Mouse (Mus musculus) heart, embryonic 16.5 days (tissue): Measurements from ENCODE around the gene Rin1. TPM values are rescaled to one million over a fixed set of nuclear protein-coding genes. Genes with fewer than 3 reads are reported as not detected.
A peak's percentile ranks its signal among the peaks of the same experiment; 100 is the strongest.

ENCODE experiments used
- ATAC-seq: fragments of 200-750 bp; cut with Nextera tagmentation; replicated peaks from 2 replicates; pipeline ENCODE4 v1.8.0; 2017; ENCODE audit warnings: moderate number of reproducible peaks; ENCODE audit not compliant: insufficient read depth, low FRiP score; ENCODE audit errors: extremely low read depth
- H3K27ac ChIP-seq: fragments of 300-500 bp; sonication (generic); 2 replicates; pipeline ENCODE4 v1.5.1; 2014; ENCODE audit warnings: mild to moderate bottlenecking, low read length, control low read depth, moderate library complexity
- H3K27me3 ChIP-seq: fragments of 300-500 bp; sonication (generic); 2 replicates; pipeline ENCODE4 v1.6.1; 2014; ENCODE audit warnings: low read length, mixed read lengths; ENCODE audit not compliant: control insufficient read depth, insufficient read depth
- H3K36me3 ChIP-seq: fragments of 300-500 bp; sonication (generic); 2 replicates; pipeline ENCODE4 v1.6.1; 2014; ENCODE audit not compliant: control insufficient read depth, insufficient read depth
- H3K4me1 ChIP-seq: fragments of 300-500 bp; sonication (generic); 2 replicates; pipeline ENCODE4 v1.6.1; 2014; ENCODE audit warnings: low read length, mixed read lengths; ENCODE audit not compliant: control insufficient read depth, insufficient read depth
- H3K4me2 ChIP-seq: fragments of 300-500 bp; sonication (generic); 2 replicates; pipeline ENCODE4 v1.6.1; 2014; ENCODE audit warnings: low read depth, mild to moderate bottlenecking, control low read depth, low read length
- H3K4me3 ChIP-seq: fragments of 300-500 bp; sonication (generic); 2 replicates; pipeline ENCODE4 v1.5.1; 2014; ENCODE audit warnings: mild to moderate bottlenecking, control low read depth, low read length
- H3K9ac ChIP-seq: fragments of 300-500 bp; sonication (generic); 2 replicates; pipeline ENCODE4 v1.6.1; 2014; ENCODE audit warnings: low read length, control low read depth
- H3K9me3 ChIP-seq: fragments of 300-500 bp; sonication (generic); replicated peaks from 2 replicates; pipeline ENCODE4 v1.6.1; 2016; ENCODE audit warnings: low read length; ENCODE audit not compliant: control insufficient read depth
- WGBS: fragments of 180-500 bp; shearing (Covaris S2); extraction: QIAGEN DNeasy Blood & Tissue Kit; methylation state at CpG from one replicate; pipeline ENCODE4 v1.1.7; 2014; 5-methylcytosine and 5-hydroxymethylcytosine counted together
- polyA plus RNA-seq: library from polyadenylated mRNA; unstranded; fragments of >200 nt; fragmentation: Nextera tagmentation; extraction: Ambion mirVana; gene quantifications from 2 replicates; pipeline ENCODE4 v1.2.1, GENCODE M21; 2015

The Rin1 gene
- polyA plus RNA-seq, 1 experiment from 2014 or later: 1.8 TPM

DNA sequence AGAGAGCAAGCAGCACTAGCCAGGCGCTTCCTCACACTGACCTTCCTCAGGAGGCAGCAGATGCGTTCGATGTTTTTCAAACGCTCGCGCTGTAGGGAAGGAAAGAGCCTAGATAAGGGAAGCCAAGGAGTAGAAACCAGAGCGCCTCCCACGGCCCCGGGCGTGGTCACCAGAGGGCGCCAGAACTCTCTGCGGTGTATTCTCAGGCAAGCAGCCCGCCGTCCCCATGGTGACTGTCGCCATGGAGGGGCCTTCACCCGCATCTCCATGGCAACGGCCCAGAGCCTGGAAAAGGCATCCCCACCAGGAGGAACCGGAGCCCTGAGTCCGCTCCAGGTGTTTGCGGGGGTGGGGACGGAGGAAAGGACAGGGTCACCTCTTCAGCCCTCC, 44.0 kb downstream of the Rin1 start:
- WGBS: under 1% methylated on average over 21 of the region's 21 CpGs
- H3K4me1 ChIP-seq: peaks cover 21% of the 10 kb centered on the region

DNA sequence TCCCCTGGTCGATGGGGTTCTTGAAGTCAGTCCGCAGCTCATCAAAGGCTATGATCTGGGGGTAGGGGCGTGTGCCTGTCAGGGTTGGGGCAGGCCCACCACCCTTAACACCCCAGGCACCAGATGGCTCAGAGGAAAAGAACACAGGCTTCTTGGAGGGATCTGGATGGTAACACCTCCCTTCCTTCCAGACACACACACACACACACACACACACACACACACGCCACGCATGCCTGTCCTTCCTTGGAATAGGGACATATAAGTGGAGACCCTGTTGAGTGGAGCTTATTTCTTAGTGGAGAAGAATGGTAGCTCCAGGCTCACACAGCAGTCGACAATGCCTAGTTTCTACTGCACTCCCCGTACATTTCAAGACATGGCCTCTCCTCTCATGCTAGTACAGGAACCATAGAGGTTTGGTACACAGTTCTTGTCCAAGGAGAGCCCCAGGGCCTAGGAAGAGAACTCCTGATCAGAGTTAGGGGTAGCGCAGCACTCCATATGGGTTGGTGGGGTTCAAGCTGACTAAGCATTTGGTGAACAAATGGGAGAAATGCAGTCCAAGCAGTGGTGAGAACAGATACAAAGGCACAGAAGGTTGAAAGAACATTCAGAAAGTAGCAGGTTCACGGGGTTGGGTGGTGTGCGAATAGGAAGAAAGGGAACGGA, 44.6 kb downstream of the Rin1 start:
- H3K9ac ChIP-seq: no peak overlapping the region
- H3K27ac ChIP-seq: no peak overlapping the region
- ATAC-seq: no peak
- H3K4me2 ChIP-seq: no peak overlapping the region
- no peaks in the 10 kb centered on the region for H3K27me3 ChIP-seq
- H3K4me3 ChIP-seq: no peak overlapping the region
- H3K4me1 ChIP-seq: peaks cover 20% of the 10 kb centered on the region
- 45% methylated on average over 11 of the region's 11 CpGs for WGBS
- peaks cover under 1% of the 10 kb centered on the region for H3K36me3 ChIP-seq
- H3K9me3 ChIP-seq: no peaks in the 10 kb centered on the region

More for the DNA sequence above, 44.0 kb downstream of the Rin1 start:
- peak; percentile 65 for ATAC-seq
- no peak overlapping the region for H3K9ac ChIP-seq
- H3K36me3 ChIP-seq: no peaks in the 10 kb centered on the region
- H3K27ac ChIP-seq: no peak overlapping the region
- H3K9me3 ChIP-seq: no peaks in the 10 kb centered on the region
- no peak overlapping the region for H3K4me2 ChIP-seq
- no peak overlapping the region for H3K4me3 ChIP-seq
- no peaks in the 10 kb centered on the region for H3K27me3 ChIP-seq

DNA sequence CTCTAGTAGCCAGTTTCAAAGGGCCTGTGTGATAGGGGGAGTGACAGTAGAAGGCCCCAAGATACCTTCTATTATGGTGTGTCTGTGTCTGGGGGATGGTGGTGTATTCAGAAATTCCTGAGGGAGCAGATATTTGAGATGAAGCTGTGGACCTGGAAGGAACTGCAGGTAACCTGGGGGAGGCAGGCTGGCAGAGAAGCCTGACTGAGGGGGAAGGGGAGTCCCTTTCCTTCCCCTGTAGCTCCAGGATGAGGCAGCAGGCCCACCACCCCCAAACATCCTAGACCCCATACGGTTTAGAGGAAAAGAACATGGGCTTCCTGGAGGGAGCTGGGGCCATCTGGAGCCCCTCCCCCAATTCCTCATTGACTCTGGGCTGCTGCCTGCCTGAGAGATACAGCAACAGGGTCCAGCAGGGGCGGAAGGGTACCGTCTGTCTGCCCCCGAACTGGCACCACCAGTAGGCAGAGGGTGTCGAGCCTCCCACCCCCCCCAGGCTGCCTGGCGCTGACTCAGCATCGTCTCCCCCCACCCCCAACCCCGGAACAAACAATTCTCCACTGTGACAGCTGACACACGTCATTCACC, 45.7 kb downstream of the Rin1 start:
- ATAC-seq: no peak
- H3K4me1 ChIP-seq: peaks cover 23% of the 10 kb centered on the region
- H3K9ac ChIP-seq: no peak overlapping the region
- no peaks in the 10 kb centered on the region for H3K9me3 ChIP-seq
- no peak overlapping the region for H3K4me3 ChIP-seq
- H3K4me2 ChIP-seq: no peak overlapping the region
- 5% methylated on average over 9 of the region's 9 CpGs for WGBS
- no peaks in the 10 kb centered on the region for H3K27me3 ChIP-seq
- peaks cover 8% of the 10 kb centered on the region for H3K36me3 ChIP-seq
- no peak overlapping the region for H3K27ac ChIP-seq

DNA sequence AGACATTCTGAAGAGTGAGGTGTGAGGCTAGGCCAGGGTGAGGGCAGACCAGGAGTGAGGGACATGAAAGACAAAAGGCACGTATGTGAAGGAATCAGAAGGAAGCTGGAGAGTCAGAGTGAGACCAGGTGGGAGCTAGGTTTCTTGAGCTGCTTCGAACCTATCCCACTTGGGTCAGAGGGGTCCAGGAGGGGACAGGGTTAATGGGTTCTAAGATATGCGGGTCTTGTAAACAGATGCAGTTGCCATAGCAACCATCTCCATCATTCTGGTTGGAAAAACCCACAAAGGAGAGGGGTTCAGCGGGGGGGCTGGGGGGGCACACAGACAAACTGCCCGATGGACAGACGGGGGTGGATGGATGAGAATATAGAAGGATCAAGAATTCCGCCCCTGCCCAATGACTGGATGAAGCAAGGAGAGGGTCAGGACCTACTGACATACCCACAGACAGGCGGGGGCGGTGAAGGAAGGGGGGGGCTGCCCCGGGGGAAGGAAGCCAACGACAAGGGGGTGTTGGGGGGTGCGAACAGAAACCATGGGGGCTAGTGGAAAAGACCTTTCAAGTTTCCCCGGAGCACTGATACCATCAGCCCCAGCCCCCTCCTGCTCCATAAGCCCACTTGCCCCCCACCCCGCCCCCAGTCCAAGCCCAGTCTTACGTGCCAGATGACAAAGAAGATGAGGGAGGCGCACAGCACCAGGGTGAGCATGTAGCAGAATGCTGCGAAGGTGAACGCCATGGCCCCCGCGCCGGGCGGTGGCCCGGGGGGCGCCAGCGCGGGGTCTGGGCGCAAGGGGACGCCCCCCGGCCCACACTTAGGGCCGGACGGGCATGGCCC, 47.5 kb downstream of the Rin1 start:
- peaks cover 23% of the 10 kb centered on the region for H3K4me1 ChIP-seq
- H3K27me3 ChIP-seq: no peaks in the 10 kb centered on the region
- peak overlapping the region; percentile 56 for H3K4me3 ChIP-seq
- H3K9me3 ChIP-seq: no peaks in the 10 kb centered on the region
- peak overlapping the region; percentile 89 for H3K4me2 ChIP-seq
- peak; percentile 1; the same call in 1 of the 2 replicates for ATAC-seq
- H3K27ac ChIP-seq: no peak overlapping the region
- 5% methylated on average over 30 of the region's 31 CpGs for WGBS
- peak overlapping the region; percentile 79 for H3K9ac ChIP-seq
- peaks cover 21% of the 10 kb centered on the region for H3K36me3 ChIP-seq

DNA sequence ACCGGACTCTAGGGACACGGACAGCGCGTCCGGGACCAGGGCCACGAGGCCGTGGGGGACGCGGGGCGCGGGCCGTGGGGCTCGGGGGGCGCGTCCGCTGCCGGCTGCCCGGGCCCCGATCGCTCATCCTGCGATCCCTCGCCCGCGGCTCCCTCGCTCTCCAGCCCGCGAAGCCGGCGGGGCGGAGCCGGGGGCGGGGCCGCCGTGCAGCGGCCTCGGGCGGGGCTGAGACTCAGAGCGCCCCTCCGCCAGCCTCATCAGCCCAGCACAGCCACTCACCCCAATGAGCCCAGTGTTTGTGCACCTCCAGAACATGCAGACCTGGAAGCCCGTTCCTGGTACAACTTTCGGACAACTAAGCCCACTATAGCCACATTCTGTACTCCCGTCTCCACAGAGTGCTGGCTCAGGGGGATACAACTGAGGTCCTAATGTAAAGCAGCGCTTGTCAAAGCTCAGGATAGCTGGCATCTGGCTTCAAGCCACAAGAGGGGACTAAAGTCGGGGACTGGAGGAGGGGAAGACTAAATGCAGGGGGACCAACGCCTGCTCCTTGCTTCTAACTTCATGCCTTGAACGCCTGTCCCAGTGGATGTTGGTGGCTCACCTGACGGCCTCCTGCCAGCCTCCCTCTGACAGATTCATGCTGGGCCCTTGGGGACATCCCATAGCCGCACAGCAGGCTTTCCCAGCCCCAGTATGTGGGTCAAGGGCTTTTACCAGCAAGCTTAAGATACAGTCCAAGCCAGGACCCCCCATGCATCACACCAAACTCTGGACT, 48.3 kb downstream of the Rin1 start, which contains the start of gene Cnih2:
TSS of gene Cnih2 (minus strand) at position 159 of the 781 bp plus-strand sequence.
- H3K4me1 ChIP-seq: peaks cover 23% of the 10 kb centered on the region
- peaks cover 27% of the 10 kb centered on the region for H3K36me3 ChIP-seq
- H3K9me3 ChIP-seq: no peaks in the 10 kb centered on the region
- H3K4me2 ChIP-seq: peak within 1 kb of the TSS; percentile 89
- WGBS: 4% methylated on average over 48 of the region's 48 CpGs
- H3K4me3 ChIP-seq: peak within 1 kb of the TSS; percentile 56
- H3K9ac ChIP-seq: peak within 1 kb of the TSS; percentile 79
- no peak within 1 kb of the TSS for H3K27ac ChIP-seq
- peak; percentile 56; the same call in 1 of the 2 replicates for ATAC-seq
- no peaks in the 10 kb centered on the region for H3K27me3 ChIP-seq

DNA sequence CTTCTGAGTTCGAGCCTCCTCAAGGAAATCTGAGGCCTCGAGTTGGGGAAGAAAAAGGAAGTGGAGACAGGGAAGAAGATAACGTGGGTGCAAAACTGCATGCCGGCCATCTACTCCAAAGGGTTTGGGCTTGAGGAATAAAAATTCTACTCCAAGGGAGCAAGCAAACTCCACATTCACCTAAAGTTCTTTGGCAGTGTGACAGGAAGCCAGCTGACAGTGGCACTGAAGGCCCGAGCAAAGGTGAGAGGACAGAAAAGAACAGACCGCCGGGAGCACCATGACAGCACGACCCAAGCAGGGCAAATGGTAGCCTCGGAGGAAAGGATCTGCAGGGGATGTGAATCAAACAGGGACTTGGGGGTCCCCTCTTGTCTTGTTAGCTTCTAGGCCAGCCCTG, 55.8 kb downstream of the Rin1 start:
- peak overlapping the region; percentile 79 for H3K4me3 ChIP-seq
- H3K4me2 ChIP-seq: peak overlapping the region; percentile 93
- no peak for ATAC-seq
- H3K36me3 ChIP-seq: peaks cover 41% of the 10 kb centered on the region
- H3K9me3 ChIP-seq: no peaks in the 10 kb centered on the region
- H3K9ac ChIP-seq: peak overlapping the region; percentile 96
- peaks cover 11% of the 10 kb centered on the region for H3K4me1 ChIP-seq
- peak overlapping the region; percentile 89 for H3K27ac ChIP-seq
- no peaks in the 10 kb centered on the region for H3K27me3 ChIP-seq
- 5% methylated on average over 9 of the region's 9 CpGs for WGBS

Other genes with a start within 250 kb of the Rin1 start
- gene Gm21992, start 238.9 kb upstream of the Rin1 start, polyA plus RNA-seq: 16.2 and 23.9 TPM in 2 replicates
- gene Rbm14, start 238.8 kb upstream of the Rin1 start, polyA plus RNA-seq: 54.0 and 55.3 TPM in 2 replicates
- 39.4 and 40.5 TPM in 2 replicates for gene Ccs, start 211.1 kb upstream of the Rin1 start, polyA plus RNA-seq
- 0.14 and 0.16 TPM in 2 replicates for gene Ccdc87, start 211.1 kb upstream of the Rin1 start, polyA plus RNA-seq
- 35.0 and 42.0 TPM in 2 replicates for gene Ctsf, start 195.4 kb upstream of the Rin1 start, polyA plus RNA-seq
- 5.2 and 10.7 TPM in 2 replicates for gene Actn3, start 172.6 kb upstream of the Rin1 start, polyA plus RNA-seq
- 9.1 and 10.5 TPM in 2 replicates for gene Zdhhc24, start 171.8 kb upstream of the Rin1 start, polyA plus RNA-seq
- gene Bbs1, start 143.9 kb upstream of the Rin1 start, polyA plus RNA-seq: 1.8 and 2.8 TPM in 2 replicates
- 73.6 and 77.9 TPM in 2 replicates for gene Dpp3, start 122.2 kb upstream of the Rin1 start, polyA plus RNA-seq
- 0.51 and 0.85 TPM in 2 replicates for gene Peli3, start 107.4 kb upstream of the Rin1 start, polyA plus RNA-seq
- 88.9 and 94.5 TPM in 2 replicates for gene Mrpl11, start 88.3 kb upstream of the Rin1 start, polyA plus RNA-seq
- 0.09 and 0.10 TPM in 2 replicates for gene Npas4, start 60.2 kb upstream of the Rin1 start, polyA plus RNA-seq
- gene Slc29a2, start 26.6 kb upstream of the Rin1 start, polyA plus RNA-seq: 12.6 and 13.8 TPM in 2 replicates
- 43.4 and 43.5 TPM in 2 replicates for gene B4gat1, start 11.7 kb upstream of the Rin1 start, polyA plus RNA-seq
- gene AC124502.3, start 11.6 kb upstream of the Rin1 start, polyA plus RNA-seq: 2.6 and 2.7 TPM in 2 replicates
- 29.7 and 29.9 TPM in 2 replicates for gene Brms1, start 9.1 kb upstream of the Rin1 start, polyA plus RNA-seq
- gene Cd248, start 17.6 kb downstream of the Rin1 start, polyA plus RNA-seq: 21.1 and 23.4 TPM in 2 replicates
- 3.2 and 4.6 TPM in 2 replicates for gene Tmem151a, start 35.0 kb downstream of the Rin1 start, polyA plus RNA-seq
- 94.1 and 98.6 TPM in 2 replicates for gene Yif1a, start 38.1 kb downstream of the Rin1 start, polyA plus RNA-seq
- gene Cnih2, start 48.0 kb downstream of the Rin1 start, polyA plus RNA-seq: 2.3 and 2.8 TPM in 2 replicates
- gene Rab1b, start 56.6 kb downstream of the Rin1 start, polyA plus RNA-seq: 227 and 233 TPM in 2 replicates
- gene Klc2, start 68.1 kb downstream of the Rin1 start, polyA plus RNA-seq: 19.3 and 22.7 TPM in 2 replicates
- gene Pacs1, start 222.6 kb downstream of the Rin1 start, polyA plus RNA-seq: 15.5 and 18.0 TPM in 2 replicates
- 210 and 211 TPM in 2 replicates for gene Sf3b2, start 245.0 kb downstream of the Rin1 start, polyA plus RNA-seq
- gene Gal3st3, start 247.8 kb downstream of the Rin1 start, polyA plus RNA-seq: 7.3 and 7.7 TPM in 2 replicates